Mouse (Mus musculus): ENCODE measurements around the gene Tmem109.

Tmem109 gene

DNA sequence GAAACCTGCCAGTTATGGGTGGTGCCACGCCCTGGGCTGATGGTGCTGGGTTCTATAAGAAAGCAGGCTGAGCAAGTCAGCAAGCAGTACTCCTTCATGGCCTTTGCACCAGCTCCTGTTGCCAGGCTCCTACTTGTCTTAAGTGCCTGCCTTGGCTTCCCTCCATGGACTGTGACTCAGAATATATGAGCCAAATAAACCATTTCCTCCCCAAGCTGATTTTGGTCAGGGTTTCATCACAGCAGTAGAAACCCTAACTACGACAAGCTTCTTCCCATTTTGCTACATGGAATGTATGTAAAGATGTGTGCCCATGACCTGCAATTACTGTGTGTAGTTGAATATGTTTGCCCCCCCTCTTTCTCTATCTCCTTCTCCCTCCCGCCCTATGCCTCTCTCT lies 48.2 kb downstream of the Tmem109 start:
- ChIA-PET CTCF (interaction anchor here in 2 of 4 experiments (0.7 to 1.2 kb wide), 3 partner anchors 12 to 142 kb away, joined by 3 read pairs; no protein-coding TSS in a partner anchor), POLR2A (interaction anchor here in 2 of 4 experiments (1.2 kb wide), 2 partner anchors 12 kb away, joined by 3 read pairs; no protein-coding TSS in a partner anchor)

DNA sequence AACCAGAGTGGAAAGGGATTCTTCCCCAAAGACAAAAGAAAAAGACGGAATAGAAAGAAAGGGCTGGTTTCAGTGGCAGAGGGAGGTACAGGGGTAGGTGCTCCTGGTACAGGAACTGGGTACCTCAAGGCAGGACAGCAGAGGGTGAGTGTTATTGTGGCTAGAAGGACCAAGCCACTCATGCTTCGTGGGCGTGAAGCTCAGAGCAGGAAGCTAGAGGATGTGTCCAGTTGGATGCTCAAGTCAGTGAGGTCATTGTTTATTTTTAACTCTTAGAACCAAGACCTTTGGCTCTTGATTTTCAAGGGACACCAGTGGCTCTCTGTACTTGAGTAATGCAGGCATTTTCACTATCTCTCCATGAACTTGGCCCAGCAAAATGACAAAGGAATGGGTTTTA lies 49.8 kb downstream of the Tmem109 start:
- ChIA-PET CTCF (interaction anchor here in 2 of 4 experiments (1.2 to 2.9 kb wide), 3 partner anchors 117 to 147 kb away, joined by 4 to 9 read pairs (median 7); no protein-coding TSS in a partner anchor), POLR2A (no interaction called here)

DNA sequence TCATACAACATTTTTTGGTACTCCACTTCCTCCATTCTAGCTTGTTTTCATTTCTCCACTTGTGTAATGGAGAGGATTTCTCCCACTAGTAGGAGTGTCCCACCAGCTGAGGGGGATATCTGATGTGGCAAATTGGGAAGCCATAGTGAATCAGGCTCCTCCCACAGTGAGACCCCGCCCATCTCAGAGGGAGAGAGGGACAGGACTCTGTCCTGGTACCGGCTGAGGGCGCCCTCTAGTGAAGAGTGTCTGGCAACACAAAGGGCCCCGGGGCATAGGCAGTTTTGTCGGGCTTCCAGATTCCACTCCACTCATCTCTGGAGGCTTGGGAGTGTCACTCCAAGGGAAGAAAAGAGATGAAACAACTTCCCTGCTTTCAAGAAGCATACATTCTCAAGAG lies 50.4 kb downstream of the Tmem109 start:
- CTCF ChIA-PET = interaction anchor here (0.6 to 2.9 kb wide), 9 partner anchors 8 to 369 kb away, joined by 3 to 12 read pairs (median 4); no protein-coding TSS in a partner anchor
- POLR2A ChIA-PET = interaction anchor here in 1 of 4 experiments (1.3 kb wide), 1 partner anchor 29 kb away, joined by 3 read pairs; no protein-coding TSS in a partner anchor

DNA sequence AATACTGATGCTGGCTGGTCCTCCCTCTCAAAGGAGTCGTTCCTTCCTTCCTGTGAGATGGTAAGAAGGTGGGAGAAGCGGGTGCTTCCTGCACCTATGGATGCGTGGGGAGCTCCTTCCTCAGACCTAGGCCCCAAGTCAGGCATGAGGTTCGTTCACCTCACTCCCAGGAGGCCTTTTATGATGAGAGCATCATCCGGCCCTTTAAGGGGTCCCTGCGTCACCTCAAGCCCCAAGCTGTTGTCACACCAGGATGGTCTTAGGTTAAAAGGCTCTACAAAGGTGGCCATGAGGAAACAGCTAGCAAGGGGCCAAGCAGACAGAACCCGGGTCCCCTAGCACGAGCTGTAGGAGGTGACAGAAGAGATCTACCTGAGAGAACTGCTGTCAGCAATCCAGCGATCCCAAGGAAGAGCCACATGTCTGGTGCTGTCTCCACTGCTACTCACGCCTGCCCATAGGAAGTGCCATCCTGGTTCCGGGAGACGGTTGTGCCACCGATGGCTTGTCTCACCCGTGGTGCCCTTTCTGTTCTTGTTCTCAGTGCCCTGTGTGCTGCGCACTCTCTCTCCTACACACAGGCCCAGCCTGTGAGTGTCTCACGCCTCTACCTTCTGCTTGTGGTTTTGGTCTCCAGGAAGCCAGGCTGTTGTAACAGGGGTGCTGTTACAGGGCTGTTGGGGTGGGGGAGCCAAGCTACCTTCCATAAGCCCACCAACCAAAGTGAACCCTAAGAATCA lies 52.2 kb downstream of the Tmem109 start, which contains the start of gene Cd6:
Gene Cd6, minus strand, starts transcription at position 623 of the 740 bp plus-strand sequence.
- ChIA-PET POLR2A (interaction anchor here in 1 of 4 experiments (1.4 kb wide), 1 partner anchor 15 kb away, joined by 4 read pairs; no protein-coding TSS in a partner anchor), CTCF (interaction anchor here in 3 of 4 experiments (0.5 to 2.9 kb wide), 8 partner anchors 39 to 202 kb away, joined by 3 to 12 read pairs (median 6); no protein-coding TSS in a partner anchor)

DNA sequence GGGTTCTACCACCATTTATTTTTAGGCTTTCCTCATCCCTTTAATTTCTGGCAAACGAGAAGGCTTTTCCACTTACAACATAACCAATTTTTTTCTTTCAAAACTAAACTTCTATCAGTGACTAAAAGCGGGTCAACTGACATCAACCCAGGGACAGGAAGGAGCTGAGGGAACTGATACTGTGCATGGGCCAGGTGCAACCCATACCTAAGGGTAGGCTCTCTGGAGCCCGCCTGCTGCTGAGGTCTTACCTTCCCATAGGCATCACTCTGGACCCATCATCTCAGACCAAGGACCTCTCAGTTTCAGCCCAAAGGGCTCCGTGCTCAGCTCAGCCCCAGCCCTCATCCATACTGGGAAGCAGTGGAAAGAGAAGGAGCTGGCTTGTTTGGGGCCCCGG lies 53.5 kb downstream of the Tmem109 start:
- CTCF ChIA-PET = interaction anchor here in 1 of 4 experiments (0.8 kb wide), 1 partner anchor 150 kb away, joined by 4 read pairs; no protein-coding TSS in a partner anchor
- POLR2A ChIA-PET = interaction anchor here in 1 of 4 experiments (0.8 kb wide), 1 partner anchor 119 kb away, joined by 3 read pairs; no protein-coding TSS in a partner anchor

DNA sequence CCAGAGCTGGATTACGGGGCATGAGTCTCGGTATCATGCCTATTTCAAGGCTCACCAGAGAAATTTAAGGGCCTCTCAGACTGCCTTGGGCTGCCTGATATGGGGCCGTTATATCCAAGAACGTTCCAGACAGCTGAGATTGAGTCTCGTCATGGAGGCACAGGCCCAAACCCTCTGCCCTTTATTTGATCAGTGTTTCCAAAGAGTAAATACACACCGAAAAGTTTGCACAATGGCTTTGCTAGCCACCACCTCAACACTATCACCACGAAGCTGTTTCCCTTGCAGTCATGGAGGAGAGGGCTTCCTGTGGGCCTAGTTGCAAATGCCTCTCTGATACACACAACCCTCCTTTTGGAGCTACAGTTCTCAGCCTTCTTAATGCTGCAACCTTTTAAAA lies 57.7 kb downstream of the Tmem109 start:
- ChIA-PET POLR2A (interaction anchor here in 1 of 4 experiments (0.6 kb wide), 1 partner anchor 57 kb away, joined by 3 read pairs; no protein-coding TSS in a partner anchor), CTCF (no interaction called here)

DNA sequence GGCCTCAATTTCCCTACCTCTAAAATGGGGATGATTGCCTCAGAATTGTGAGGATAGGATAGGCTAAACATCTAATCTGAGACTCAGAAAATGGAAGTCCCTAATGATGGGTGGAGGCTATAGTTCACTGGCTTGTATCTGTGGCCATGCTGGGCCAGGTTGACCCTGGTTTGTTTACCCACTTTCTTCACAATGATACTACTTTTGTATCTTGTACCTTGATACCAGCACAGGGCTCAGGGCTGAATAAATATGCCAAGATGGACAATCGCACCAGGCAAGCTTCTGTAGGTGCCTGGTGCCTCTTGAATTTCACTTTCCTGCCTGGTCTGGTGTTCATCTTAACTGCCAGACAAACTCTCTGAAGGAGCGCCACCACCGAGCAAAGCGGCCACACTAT lies 59.3 kb downstream of the Tmem109 start:
- ChIA-PET CTCF (interaction anchor here in 2 of 4 experiments (0.6 to 1.6 kb wide), 2 partner anchors 157 kb away, joined by 3 to 4 read pairs; no protein-coding TSS in a partner anchor), POLR2A (interaction anchor here in 2 of 4 experiments (0.5 to 1.6 kb wide), 3 partner anchors 23 to 59 kb away, joined by 3 read pairs; no protein-coding TSS in a partner anchor)

DNA sequence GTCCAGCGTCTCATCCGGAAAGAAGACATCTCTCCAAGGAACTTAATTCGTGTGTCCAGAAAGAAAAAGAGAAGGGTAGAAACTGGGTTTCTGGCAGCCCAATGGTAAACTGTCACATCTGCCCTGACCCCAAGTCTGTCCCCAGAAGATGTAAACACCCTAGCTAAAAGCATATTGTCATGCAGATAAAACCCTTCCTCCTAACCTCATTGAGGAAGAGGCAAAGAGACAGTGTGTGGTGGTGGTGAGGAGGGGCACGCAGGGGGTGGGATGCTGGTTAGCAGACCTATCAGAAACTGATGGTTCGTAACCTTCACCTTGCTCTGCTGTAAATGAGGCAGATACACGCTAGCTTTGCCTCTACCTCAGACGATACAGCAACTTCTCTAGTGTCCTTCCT lies 60.5 kb downstream of the Tmem109 start:
- POLR2A ChIA-PET = interaction anchor here in 3 of 4 experiments (0.9 to 1.6 kb wide), 6 partner anchors 12 to 544 kb away, joined by 3 to 4 read pairs (median 3); no protein-coding TSS in a partner anchor
- CTCF ChIA-PET = interaction anchor here in 1 of 4 experiments (1.6 kb wide), 2 partner anchors 13 to 158 kb away, joined by 3 to 4 read pairs; no protein-coding TSS in a partner anchor

Measured in embryonic stem cell, embryonic (primary cell).